In genomic region chr8:48740147-48740881, GRCm38 (mm10) we compare ENCODE assay signal across 9 mouse cellular contexts.
DNase-seq lines count a peak whose midpoint lies in the region; ATAC-seq and TF ChIP-seq lines count a peak whose summit lies in the region.
"Had no signal": no experiment of that assay in that cellular context is flagged by ENCODE, and none has a peak within 500 bp of the region (broad histone marks: within the 10 kb centered on the region; RNA-seq: fewer than 3 reads in every experiment).

No protein-coding gene starts in this region.

- no peaks in the 10 kb centered on the region for H3K9me3 ChIP-seq in heart, embryonic 13.5 days
- H3K9me3 ChIP-seq in embryonic facial prominence, embryonic 12.5 days: no peaks in the 10 kb centered on the region
- no peaks in the 10 kb centered on the region for H3K9me3 ChIP-seq in intestine, postnatal 0 days (ENCODE audit: control insufficient read depth)
- no peaks in the 10 kb centered on the region for H3K9me3 ChIP-seq in neural tube, embryonic 14.5 days (ENCODE audit: control insufficient read depth, low read length)

- no peak overlapping the region for H3K27ac ChIP-seq in heart, embryonic 13.5 days (replicated peaks)
- no peak overlapping the region for H3K27ac ChIP-seq in embryonic facial prominence, embryonic 12.5 days
- no peak overlapping the region for H3K27ac ChIP-seq in intestine, postnatal 0 days (ENCODE audit: low read depth, low read length)
- H3K27ac ChIP-seq in neural tube, embryonic 14.5 days (ENCODE audit: low read depth, low read length): no peak overlapping the region

- H3K4me1 ChIP-seq in heart, embryonic 13.5 days: peaks cover 5% of the 10 kb centered on the region; the same call in 1 of the 2 replicates
- peaks cover 14% of the 10 kb centered on the region; the same call in 1 of the 2 replicates for H3K4me1 ChIP-seq in embryonic facial prominence, embryonic 12.5 days
- no peaks in the 10 kb centered on the region for H3K4me1 ChIP-seq in intestine, postnatal 0 days (replicated peaks; ENCODE audit: control insufficient read depth, insufficient read depth, low read length)
- no peaks in the 10 kb centered on the region; the same call in 1 of the 2 replicates for H3K4me1 ChIP-seq in neural tube, embryonic 14.5 days (ENCODE audit: control insufficient read depth, insufficient read depth, low read length)
- H3K4me1 ChIP-seq: megakaryocyte, embryonic 14.5 days had no signal

- H3K9ac ChIP-seq in heart, embryonic 13.5 days: no peak overlapping the region
- no peak overlapping the region for H3K9ac ChIP-seq in embryonic facial prominence, embryonic 12.5 days
- H3K9ac ChIP-seq in intestine, postnatal 0 days (ENCODE audit: low read depth, low read length): no peak overlapping the region; the same call in 1 of the 2 replicates
- H3K9ac ChIP-seq in neural tube, embryonic 14.5 days (replicated peaks; ENCODE audit: low read depth, low read length): no peak overlapping the region

- 64% methylated on average over 23 of the region's 23 CpGs for WGBS in heart, embryonic 13.5 days
- 62% methylated on average over 23 of the region's 23 CpGs for WGBS in embryonic facial prominence, embryonic 12.5 days
- WGBS in intestine, postnatal 0 days: 41% methylated on average over 23 of the region's 23 CpGs
- WGBS in neural tube, embryonic 14.5 days: 56% methylated on average over 23 of the region's 23 CpGs

- ATAC-seq in heart, embryonic 13.5 days (ENCODE audit: extremely low read depth, insufficient number of reproducible peaks, low FRiP score, low TSS enrichment): no peak
- no peak for ATAC-seq in embryonic facial prominence, embryonic 12.5 days (ENCODE audit: insufficient number of reproducible peaks, insufficient read depth, low FRiP score, low TSS enrichment)
- ATAC-seq in intestine, postnatal 0 days: no peak
- ATAC-seq in neural tube, embryonic 14.5 days (ENCODE audit: low read depth): no peak

- H3K4me3 ChIP-seq in heart, embryonic 13.5 days: no peak overlapping the region
- no peak overlapping the region for H3K4me3 ChIP-seq in embryonic facial prominence, embryonic 12.5 days
- H3K4me3 ChIP-seq in intestine, postnatal 0 days (ENCODE audit: low read depth, low read length): no peak overlapping the region
- H3K4me3 ChIP-seq in neural tube, embryonic 14.5 days (ENCODE audit: low read depth, low read length): no peak overlapping the region
- H3K4me3 ChIP-seq: megakaryocyte, embryonic 14.5 days had no signal

- H3K27me3 ChIP-seq in heart, embryonic 13.5 days (replicated peaks): 0 out of 2 replicates have a peak, but pooled peaks cover 4% of the 10 kb centered on the region
- H3K27me3 ChIP-seq in embryonic facial prominence, embryonic 12.5 days: no peaks in the 10 kb centered on the region
- no peaks in the 10 kb centered on the region for H3K27me3 ChIP-seq in intestine, postnatal 0 days (replicated peaks; ENCODE audit: control insufficient read depth, insufficient read depth, low read length)
- no peaks in the 10 kb centered on the region for H3K27me3 ChIP-seq in neural tube, embryonic 14.5 days (ENCODE audit: control insufficient read depth, insufficient read depth, low read length)
- H3K27me3 ChIP-seq: megakaryocyte, embryonic 14.5 days had no signal

- DNase-seq in heart, postnatal 10 days: no peak
- DNase-seq in gastrocnemius, postnatal 4 days (ENCODE audit: low spot score in 2 of 2): no peak
- DNase-seq in ovary, postnatal 10 days (ENCODE audit: low spot score): no peak
- DNase-seq in thymus, postnatal 36 days: no peak

- no peak for TF ChIP-seq CTCF in intestine, postnatal 0 days (IDR thresholded peaks at IDR 0.05; ENCODE audit: low read depth)

- H3K36me3 ChIP-seq in heart, embryonic 13.5 days: no peaks in the 10 kb centered on the region
- H3K36me3 ChIP-seq in embryonic facial prominence, embryonic 12.5 days: no peaks in the 10 kb centered on the region
- H3K36me3 ChIP-seq in intestine, postnatal 0 days (ENCODE audit: control insufficient read depth, insufficient read depth): no peaks in the 10 kb centered on the region
- H3K36me3 ChIP-seq in neural tube, embryonic 14.5 days (ENCODE audit: control insufficient read depth, insufficient read depth, low read length): no peaks in the 10 kb centered on the region

- H3K4me2 ChIP-seq in heart, embryonic 13.5 days: peak overlapping the region; percentile 38
- peak overlapping the region; percentile 13; the same call in 1 of the 2 replicates for H3K4me2 ChIP-seq in embryonic facial prominence, embryonic 12.5 days (replicated peaks)
- H3K4me2 ChIP-seq in intestine, postnatal 0 days (replicated peaks; ENCODE audit: low read depth): peak overlapping the region; percentile 43
- peak overlapping the region; percentile 37 for H3K4me2 ChIP-seq in neural tube, embryonic 14.5 days (ENCODE audit: low read depth, low read length)

- intact Hi-C loops in heart, postnatal 10 days (cut with DNase I): no loop called here
